8 mouse cellular contexts compared by ENCODE assay signal in the genomic region with DNA sequence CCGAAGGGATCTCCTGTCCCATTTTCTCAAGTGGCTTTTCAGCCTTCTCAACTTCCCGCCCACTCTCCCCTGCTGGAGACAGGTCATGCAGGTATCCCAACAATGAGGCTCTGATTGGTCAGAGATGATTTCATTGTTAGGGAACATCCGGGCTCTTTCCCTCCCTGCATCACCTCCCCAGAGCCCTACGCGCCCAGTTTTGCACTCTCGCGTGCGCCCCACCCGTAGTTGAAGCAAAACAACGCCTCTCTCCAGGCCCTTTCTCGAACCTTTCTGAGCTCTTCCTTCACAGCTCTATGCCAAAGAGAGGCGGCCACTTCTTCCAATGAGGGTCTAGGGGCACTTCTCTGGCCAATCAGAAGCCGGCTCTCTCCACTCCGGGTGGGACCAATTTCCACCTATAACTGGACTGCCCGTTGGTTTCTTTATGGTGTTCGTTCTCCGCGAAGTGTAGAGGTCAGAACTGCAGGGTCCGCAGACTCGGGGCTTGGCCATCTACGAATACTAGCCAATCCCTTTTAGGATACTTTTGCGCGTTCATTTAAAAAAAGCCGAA. TPM values are rescaled to one million over a fixed set of nuclear protein-coding genes. Genes with fewer than 3 reads are reported as not detected.
DNase-seq lines count a peak whose midpoint lies in the region; ATAC-seq and TF ChIP-seq lines count a peak whose summit lies in the region.

No protein-coding gene starts in this region.

- no peak for TF ChIP-seq EP300 in CH12.LX (IDR thresholded peaks at IDR 0.05; ENCODE audit: low read length)
- no peak for TF ChIP-seq EP300 in stomach, postnatal 0 days (optimal IDR thresholded peaks at IDR 0.05)

- peaks cover 5 to 35% of the 10 kb centered on the region in 2 experiments; a peak in 3 of 4 replicates for H3K4me1 ChIP-seq in CH12.LX (ENCODE audit: control insufficient read depth in 1 of 2, insufficient read depth in 2 of 2)
- peaks cover 52% of the 10 kb centered on the region for H3K4me1 ChIP-seq in erythroblast, embryonic 14.5 days (ENCODE audit: control insufficient read depth)
- peaks cover 29% of the 10 kb centered on the region for H3K4me1 ChIP-seq in heart, embryonic 13.5 days
- peaks cover 24% of the 10 kb centered on the region for H3K4me1 ChIP-seq in liver, embryonic 16.5 days (ENCODE audit: control insufficient read depth, low read depth, low read length)
- H3K4me1 ChIP-seq in neural tube, embryonic 12.5 days, result peaks cover 20% of the 10 kb centered on the region
- 0 out of 2 replicates have a peak, but pooled peaks cover 2% of the 10 kb centered on the region for H3K4me1 ChIP-seq in stomach, postnatal 0 days (replicated peaks; ENCODE audit: control insufficient read depth, insufficient read depth)

- no peak for TF ChIP-seq RAD21 in CH12.LX (IDR thresholded peaks at IDR 0.05; ENCODE audit: low read depth, low read length)

- in situ Hi-C loops in CH12.LX (cut with MboI; ENCODE audit: low pct_ligation_motif_present, low pct_unique_long_range_greater_than_20kb, low sequenced_read_pairs), result no loop called here

- peak overlapping the region; percentile 76; the same call in 1 of the 2 replicates for H3K27ac ChIP-seq in CH12.LX (ENCODE audit: insufficient read depth, low read depth)
- H3K27ac ChIP-seq in heart, embryonic 13.5 days (replicated peaks), result peak overlapping the region; percentile 96
- H3K27ac ChIP-seq in liver, embryonic 16.5 days (ENCODE audit: low read length), result peak overlapping the region; percentile 97
- peak overlapping the region; percentile 70 for H3K27ac ChIP-seq in neural tube, embryonic 12.5 days
- peak overlapping the region; percentile 92 for H3K27ac ChIP-seq in stomach, postnatal 0 days (replicated peaks)

- dilution Hi-C loops in CH12.LX (cut with MboI; ENCODE audit: extremely low pct_ligation_motif_present, extremely low pct_unique_long_range_greater_than_20kb, low sequenced_read_pairs), result no loop called here

- peak overlapping the region; percentile 62 to 69 (median 67) for H3K4me3 ChIP-seq in CH12.LX (replicated peaks in 1 of 3; ENCODE audit: low read depth in 2 of 3, low read length in 2 of 3, poor library complexity in 1 of 3)
- H3K4me3 ChIP-seq in erythroblast, embryonic 14.5 days (replicated peaks), result peak overlapping the region; percentile 89
- peak overlapping the region; percentile 98 for H3K4me3 ChIP-seq in heart, embryonic 13.5 days
- peak overlapping the region; percentile 89 for H3K4me3 ChIP-seq in liver, embryonic 16.5 days (ENCODE audit: low read depth, low read length)
- peak overlapping the region; percentile 49 for H3K4me3 ChIP-seq in neural tube, embryonic 12.5 days
- H3K4me3 ChIP-seq in stomach, postnatal 0 days (ENCODE audit: low read depth, low read length), result peak overlapping the region; percentile 44

- ATAC-seq in heart, embryonic 13.5 days (ENCODE audit: extremely low read depth, insufficient number of reproducible peaks, low FRiP score, low TSS enrichment), result peak; percentile 75
- peak; percentile 75 for ATAC-seq in liver, embryonic 16.5 days (ENCODE audit: low read depth)
- peak; percentile 92 for ATAC-seq in neural tube, embryonic 12.5 days (ENCODE audit: low FRiP score, low read depth)
- ATAC-seq in stomach, postnatal 0 days (ENCODE audit: low FRiP score, low TSS enrichment), result peak; percentile 88

- peak; percentile 77 for TF ChIP-seq POLR2A in CH12.LX (IDR thresholded peaks at IDR 0.05; ENCODE audit: low read depth, low read length)

- peak overlapping the region; percentile 83 for H3K9ac ChIP-seq in CH12.LX (ENCODE audit: insufficient read depth, low read depth)
- peak overlapping the region; percentile 83 for H3K9ac ChIP-seq in heart, embryonic 13.5 days
- H3K9ac ChIP-seq in liver, embryonic 16.5 days (ENCODE audit: low read depth, low read length), result peak overlapping the region; percentile 65
- H3K9ac ChIP-seq in neural tube, embryonic 12.5 days, result peak overlapping the region; percentile 49
- peak overlapping the region; percentile 63 for H3K9ac ChIP-seq in stomach, postnatal 0 days (ENCODE audit: low read length)

- WGBS in heart, embryonic 13.5 days, result under 1% methylated on average over 24 of the region's 24 CpGs
- WGBS in liver, embryonic 16.5 days (ENCODE audit: insufficient replicate concordance), result under 1% methylated on average over 24 of the region's 24 CpGs
- WGBS in neural tube, embryonic 12.5 days, result under 1% methylated on average over 24 of the region's 24 CpGs
- 0% methylated on average over 24 of the region's 24 CpGs for WGBS in stomach, postnatal 0 days

- H3K79me2 ChIP-seq in CH12.LX (replicated peaks; ENCODE audit: control insufficient read depth, extremely low read depth, insufficient read depth, poor library complexity, severe bottlenecking), result peaks cover 28% of the 10 kb centered on the region

- H3K4me2 ChIP-seq in CH12.LX (ENCODE audit: insufficient read depth, low read depth, poor library complexity, severe bottlenecking), result peak overlapping the region; percentile 95
- H3K4me2 ChIP-seq in heart, embryonic 13.5 days, result peak overlapping the region; percentile 87
- H3K4me2 ChIP-seq in liver, embryonic 16.5 days (ENCODE audit: low read depth, low read length), result peak overlapping the region; percentile 71
- peak overlapping the region; percentile 69 for H3K4me2 ChIP-seq in neural tube, embryonic 12.5 days (replicated peaks)
- peak overlapping the region; percentile 64 for H3K4me2 ChIP-seq in stomach, postnatal 0 days (replicated peaks; ENCODE audit: low read depth)

- H3K9me3 ChIP-seq in CH12.LX (replicated peaks; ENCODE audit: low read length), result no peaks in the 10 kb centered on the region
- no peaks in the 10 kb centered on the region for H3K9me3 ChIP-seq in erythroblast, embryonic 14.5 days (ENCODE audit: control insufficient read depth, low read length)
- no peaks in the 10 kb centered on the region for H3K9me3 ChIP-seq in heart, embryonic 13.5 days
- no peaks in the 10 kb centered on the region for H3K9me3 ChIP-seq in liver, embryonic 16.5 days (replicated peaks; ENCODE audit: control insufficient read depth, low read length)
- no peaks in the 10 kb centered on the region for H3K9me3 ChIP-seq in neural tube, embryonic 12.5 days
- no peaks in the 10 kb centered on the region for H3K9me3 ChIP-seq in stomach, postnatal 0 days (ENCODE audit: control insufficient read depth, low read length)

- H3K27me3 ChIP-seq in CH12.LX (replicated peaks), result no peaks in the 10 kb centered on the region
- no peaks in the 10 kb centered on the region for H3K27me3 ChIP-seq in erythroblast, embryonic 14.5 days (ENCODE audit: control insufficient read depth)
- no peaks in the 10 kb centered on the region for H3K27me3 ChIP-seq in heart, embryonic 13.5 days (replicated peaks)
- no peaks in the 10 kb centered on the region for H3K27me3 ChIP-seq in liver, embryonic 16.5 days (ENCODE audit: control insufficient read depth, insufficient read depth, low read depth, low read length)
- no peaks in the 10 kb centered on the region for H3K27me3 ChIP-seq in neural tube, embryonic 12.5 days (replicated peaks)
- no peaks in the 10 kb centered on the region for H3K27me3 ChIP-seq in stomach, postnatal 0 days (ENCODE audit: control insufficient read depth, insufficient read depth, low read length)

- TF ChIP-seq CTCF in CH12.LX (conservative IDR thresholded peaks at IDR 0.05 in 1 of 2, IDR thresholded peaks at IDR 0.05 in 1 of 2; ENCODE audit: low read depth in 2 of 2, low read length in 2 of 2), result no peak
- peak; percentile 34 for TF ChIP-seq CTCF in stomach, postnatal 0 days (IDR thresholded peaks at IDR 0.05; ENCODE audit: low read depth)

- H3K36me3 ChIP-seq in CH12.LX (replicated peaks in 1 of 2; ENCODE audit: control insufficient read depth in 1 of 2, insufficient read depth in 1 of 2, low read length in 1 of 2), result peaks cover 0 to 4% of the 10 kb centered on the region in 2 experiments
- H3K36me3 ChIP-seq in erythroblast, embryonic 14.5 days (ENCODE audit: control insufficient read depth), result peaks cover 21% of the 10 kb centered on the region
- no peaks in the 10 kb centered on the region for H3K36me3 ChIP-seq in heart, embryonic 13.5 days
- no peaks in the 10 kb centered on the region for H3K36me3 ChIP-seq in liver, embryonic 16.5 days (ENCODE audit: control insufficient read depth, insufficient read depth)
- no peaks in the 10 kb centered on the region for H3K36me3 ChIP-seq in neural tube, embryonic 12.5 days
- no peaks in the 10 kb centered on the region for H3K36me3 ChIP-seq in stomach, postnatal 0 days (ENCODE audit: control insufficient read depth, insufficient read depth, low read length)

- peak; percentile 93 for DNase-seq in CH12.LX (ENCODE audit: extremely low read depth)
- peak; percentile 92 for DNase-seq in brain, embryonic 18.5 days (ENCODE audit: low read depth, low spot score)
- peak; percentile 89 to 95 for DNase-seq in kidney, postnatal 25 days
- DNase-seq in stomach, postnatal 0 days (ENCODE audit: low spot score), result peak; percentile 91

TF ChIP-seq in CH12.LX, 34 proteins besides CTCF, POLR2A, EP300 and RAD21 (continues in another document):
- TF ChIP-seq MAX (IDR thresholded peaks at IDR 0.05; ENCODE audit: low read length) (peak; percentile 69), MAZ (IDR thresholded peaks at IDR 0.05; ENCODE audit: low read depth, low read length) (no peak), NRF1 (IDR thresholded peaks at IDR 0.05; ENCODE audit: low read depth, low read length) (no peak), ZNF384 (IDR thresholded peaks at IDR 0.05; ENCODE audit: low read depth, low read length) (no peak), NELFE (IDR thresholded peaks at IDR 0.05; ENCODE audit: low read depth, low read length) (peak; percentile 67), TBP (conservative IDR thresholded peaks at IDR 0.05; ENCODE audit: low read depth, low read length) (0 out of 2 replicates have a peak, but pooled peaks have one; percentile 49), USF2 (conservative IDR thresholded peaks at IDR 0.05; ENCODE audit: low read depth, low read length) (no peak), RCOR1 (conservative IDR thresholded peaks at IDR 0.05; ENCODE audit: low read depth, low read length) (no peak), POLR2AphosphoS2 (IDR thresholded peaks at IDR 0.05; ENCODE audit: low read depth, low read length) (no peak), ZMIZ1 (IDR thresholded peaks at IDR 0.05; ENCODE audit: low read depth, low read length) (0 out of 2 replicates have a peak, but pooled peaks have one; percentile 67), CHD2 (IDR thresholded peaks at IDR 0.05; ENCODE audit: low read length) (peak; percentile 83), TCF12 (IDR thresholded peaks at IDR 0.05; ENCODE audit: low read depth, low read length) (no peak; the same call in 1 of the 2 replicates)

RNA-seq across cellular contexts. Expression of gene Ppm1b, which starts 0.5 kb away (rescaled TPM):
- 33.2 and 37.7 TPM in 2 replicates for total RNA-seq in CH12.LX (2012; rRNA removed)
- 39.5 and 39.9 TPM in 2 replicates for total RNA-seq in CH12.LX (2014; rRNA removed)
- 47.8 and 49.6 TPM in 2 replicates for polyA plus RNA-seq in CH12.LX (2012; ENCODE audit: insufficient read length, low read depth)
- polyA plus RNA-seq in erythroblast, embryonic 14.5 days (2012), result 2.0 and 2.6 TPM in 2 replicates
- 53.4 and 58.7 TPM in 2 replicates for polyA plus RNA-seq in heart, embryonic 13.5 days (2015; fragmentation: Nextera tagmentation; extraction: Ambion mirVana)
- polyA plus RNA-seq in liver, embryonic 16.5 days (2015; fragmentation: Nextera tagmentation; extraction: Ambion mirVana), result 45.5 and 46.1 TPM in 2 replicates
- 116 and 122 TPM in 2 replicates for polyA plus RNA-seq in neural tube, embryonic 12.5 days (2016; fragmentation: Nextera tagmentation; extraction: Ambion mirVana)
- 36.9 and 39.6 TPM in 2 replicates for polyA plus RNA-seq in stomach, postnatal 0 days (2015; fragmentation: Nextera tagmentation; extraction: Ambion mirVana)

Comparison
In these comparisons a context has a peak if more than half of its experiments do, and no peak if none do; other contexts are left out.
1. Peak in every context shown above with its lines: DNase-seq, ATAC-seq, H3K4me3 ChIP-seq and H3K27ac ChIP-seq.
2. H3K4me3 ChIP-seq: peak in every context shown above with its lines; median percentile 98 in heart, embryonic 13.5 days; 89 in erythroblast, embryonic 14.5 days; 89 in liver, embryonic 16.5 days; 67 in CH12.LX; 49 in neural tube, embryonic 12.5 days; 44 in stomach, postnatal 0 days.
3. RNA of gene Ppm1b, which starts 0.5 kb away (polyA plus RNA-seq): 116 to 122 TPM in neural tube, embryonic 12.5 days, 53.4 to 58.7 TPM in heart, embryonic 13.5 days, 47.8 to 49.6 TPM in CH12.LX, 45.5 to 46.1 TPM in liver, embryonic 16.5 days and 36.9 to 39.6 TPM in stomach, postnatal 0 days; 2.0 to 2.6 TPM in erythroblast, embryonic 14.5 days; every median in the first group is over 10 times any median in the second.